Mouse (Mus musculus): Measurements from ENCODE around the gene Atf3. TPM values are rescaled to one million over a fixed set of nuclear protein-coding genes. Genes with fewer than 3 reads are reported as not detected.
A peak's percentile ranks its signal among the peaks of the same experiment; 100 is the strongest.

Atf3 gene
- polyA plus RNA-seq, 1 experiment from 2014 or later: 1.4 TPM

GRCm38 (mm10) chr1:191180397-191180796 is 37.4 kb downstream of the Atf3 start:
- Histone ChIP-seq H3K36me3 (replicated peaks; ENCODE audit: control insufficient read depth, insufficient read depth) (no peaks in the 10 kb centered on the region), H3K9me3 (ENCODE audit: control insufficient read depth, low read length) (no peaks in the 10 kb centered on the region), H3K4me1 (replicated peaks; ENCODE audit: control insufficient read depth, insufficient read depth, low read length) (peaks cover 24% of the 10 kb centered on the region), H3K4me3 (replicated peaks; ENCODE audit: low read length) (no peak overlapping the region), H3K27me3 (ENCODE audit: control insufficient read depth, insufficient read depth, low read length) (peaks cover 62% of the 10 kb centered on the region), H3K4me2 (replicated peaks) (no peak overlapping the region), H3K27ac (no peak overlapping the region), H3K9ac (no peak overlapping the region)
- WGBS: 73% methylated on average over 4 of the region's 4 CpGs
- DNase-seq (ENCODE audit: low spot score): no peak
- no peak for ATAC-seq (ENCODE audit: low FRiP score)

GRCm38 (mm10) chr1:191179846-191180245 is 38.0 kb downstream of the Atf3 start:
- no peak for ATAC-seq (ENCODE audit: low FRiP score)
- Histone ChIP-seq H3K4me2 (replicated peaks) (no peak overlapping the region), H3K4me3 (replicated peaks; ENCODE audit: low read length) (no peak overlapping the region), H3K4me1 (replicated peaks; ENCODE audit: control insufficient read depth, insufficient read depth, low read length) (peaks cover 18% of the 10 kb centered on the region), H3K9ac (no peak overlapping the region), H3K9me3 (ENCODE audit: control insufficient read depth, low read length) (no peaks in the 10 kb centered on the region), H3K27ac (no peak overlapping the region), H3K36me3 (replicated peaks; ENCODE audit: control insufficient read depth, insufficient read depth) (no peaks in the 10 kb centered on the region), H3K27me3 (ENCODE audit: control insufficient read depth, insufficient read depth, low read length) (peaks cover 57% of the 10 kb centered on the region)
- 69% methylated on average over 2 of the region's 2 CpGs for WGBS
- no peak for DNase-seq (ENCODE audit: low spot score)

- H3K4me2 ChIP-seq (replicated peaks): no peak overlapping the region
- 46% methylated on average over 15 of the region's 15 CpGs for WGBS
- H3K27ac ChIP-seq: no peak overlapping the region
- ATAC-seq (ENCODE audit: low FRiP score) (no peak), DNase-seq (ENCODE audit: low spot score) (no peak)
- no peaks in the 10 kb centered on the region for H3K9me3 ChIP-seq (ENCODE audit: control insufficient read depth, low read length)
- peaks cover 7% of the 10 kb centered on the region; the same call in 1 of the 2 replicates for H3K4me1 ChIP-seq (replicated peaks; ENCODE audit: control insufficient read depth, insufficient read depth, low read length)
- H3K4me3 ChIP-seq (replicated peaks; ENCODE audit: low read length): no peak overlapping the region
- H3K27me3 ChIP-seq (ENCODE audit: control insufficient read depth, insufficient read depth, low read length): peaks cover 45% of the 10 kb centered on the region
- no peak overlapping the region for H3K9ac ChIP-seq
- no peaks in the 10 kb centered on the region for H3K36me3 ChIP-seq (replicated peaks; ENCODE audit: control insufficient read depth, insufficient read depth)
Measured at GRCm38 (mm10) chr1:191178511-191179188, 39.2 kb downstream of the Atf3 start.

- Histone ChIP-seq H3K9ac (no peak overlapping the region), H3K27me3 (ENCODE audit: control insufficient read depth, insufficient read depth, low read length) (peaks cover 28% of the 10 kb centered on the region)
- WGBS: 80% methylated on average over 7 of the region's 7 CpGs
Measured at GRCm38 (mm10) chr1:191176887-191177286, 41.0 kb downstream of the Atf3 start.

GRCm38 (mm10) chr1:191172487-191172886 is 45.4 kb downstream of the Atf3 start:
- Histone ChIP-seq H3K9me3 (ENCODE audit: control insufficient read depth, low read length) (no peaks in the 10 kb centered on the region), H3K36me3 (replicated peaks; ENCODE audit: control insufficient read depth, insufficient read depth) (no peaks in the 10 kb centered on the region), H3K27me3 (ENCODE audit: control insufficient read depth, insufficient read depth, low read length) (no peaks in the 10 kb centered on the region), H3K4me1 (replicated peaks; ENCODE audit: control insufficient read depth, insufficient read depth, low read length) (no peaks in the 10 kb centered on the region), H3K9ac (no peak overlapping the region), H3K4me2 (replicated peaks) (no peak overlapping the region), H3K4me3 (replicated peaks; ENCODE audit: low read length) (no peak overlapping the region), H3K27ac (no peak overlapping the region)
- ATAC-seq (ENCODE audit: low FRiP score): no peak
- 20% methylated on average over 6 of the region's 6 CpGs for WGBS
- peak; percentile 69 for DNase-seq (ENCODE audit: low spot score)

More at GRCm38 (mm10) chr1:191176887-191177286, 41.0 kb downstream of the Atf3 start:
- Histone ChIP-seq H3K4me3 (replicated peaks; ENCODE audit: low read length) (no peak overlapping the region), H3K36me3 (replicated peaks; ENCODE audit: control insufficient read depth, insufficient read depth) (no peaks in the 10 kb centered on the region), H3K9me3 (ENCODE audit: control insufficient read depth, low read length) (no peaks in the 10 kb centered on the region), H3K27ac (no peak overlapping the region), H3K4me1 (replicated peaks; ENCODE audit: control insufficient read depth, insufficient read depth, low read length) (peaks cover 4% of the 10 kb centered on the region; the same call in 1 of the 2 replicates), H3K4me2 (replicated peaks) (no peak overlapping the region)
- ATAC-seq (ENCODE audit: low FRiP score) (no peak), DNase-seq (ENCODE audit: low spot score) (no peak)

GRCm38 (mm10) chr1:191170444-191170843 is 47.4 kb downstream of the Atf3 start:
- ATAC-seq (ENCODE audit: low FRiP score) (no peak), DNase-seq (ENCODE audit: low spot score) (no peak)
- Histone ChIP-seq H3K36me3 (replicated peaks; ENCODE audit: control insufficient read depth, insufficient read depth) (no peaks in the 10 kb centered on the region), H3K9ac (no peak overlapping the region), H3K4me1 (replicated peaks; ENCODE audit: control insufficient read depth, insufficient read depth, low read length) (0 out of 2 replicates have a peak, but pooled peaks cover 4% of the 10 kb centered on the region), H3K4me3 (replicated peaks; ENCODE audit: low read length) (no peak overlapping the region), H3K27me3 (ENCODE audit: control insufficient read depth, insufficient read depth, low read length) (no peaks in the 10 kb centered on the region), H3K27ac (no peak overlapping the region), H3K9me3 (ENCODE audit: control insufficient read depth, low read length) (no peaks in the 10 kb centered on the region), H3K4me2 (replicated peaks) (no peak overlapping the region)
- WGBS: 84% methylated on average over 2 of the region's 2 CpGs

- Histone ChIP-seq H3K4me3 (replicated peaks; ENCODE audit: low read length) (no peak overlapping the region), H3K27ac (no peak overlapping the region), H3K4me2 (replicated peaks) (no peak overlapping the region), H3K4me1 (replicated peaks; ENCODE audit: control insufficient read depth, insufficient read depth, low read length) (0 out of 2 replicates have a peak, but pooled peaks cover 4% of the 10 kb centered on the region), H3K9ac (no peak overlapping the region), H3K27me3 (ENCODE audit: control insufficient read depth, insufficient read depth, low read length) (no peaks in the 10 kb centered on the region), H3K36me3 (replicated peaks; ENCODE audit: control insufficient read depth, insufficient read depth) (no peaks in the 10 kb centered on the region), H3K9me3 (ENCODE audit: control insufficient read depth, low read length) (no peaks in the 10 kb centered on the region)
- no peak for ATAC-seq (ENCODE audit: low FRiP score)
- 72% methylated on average over 4 of the region's 4 CpGs for WGBS
- no peak for DNase-seq (ENCODE audit: low spot score)
Measured at GRCm38 (mm10) chr1:191166189-191166588, 51.6 kb downstream of the Atf3 start.

GRCm38 (mm10) chr1:191164717-191165116 is 53.1 kb downstream of the Atf3 start, which contains the start of gene Fam71a:
Fam71a (minus strand) TSS chr1:191164817.
- Histone ChIP-seq H3K4me1 (replicated peaks; ENCODE audit: control insufficient read depth, insufficient read depth, low read length) (0 out of 2 replicates have a peak, but pooled peaks cover 4% of the 10 kb centered on the region), H3K4me3 (replicated peaks; ENCODE audit: low read length) (no peak within 1 kb of the TSS), H3K4me2 (replicated peaks) (no peak within 1 kb of the TSS), H3K36me3 (replicated peaks; ENCODE audit: control insufficient read depth, insufficient read depth) (no peaks in the 10 kb centered on the region), H3K27ac (no peak within 1 kb of the TSS), H3K9ac (no peak within 1 kb of the TSS), H3K9me3 (ENCODE audit: control insufficient read depth, low read length) (no peaks in the 10 kb centered on the region), H3K27me3 (ENCODE audit: control insufficient read depth, insufficient read depth, low read length) (no peaks in the 10 kb centered on the region)
- ATAC-seq (ENCODE audit: low FRiP score) (no peak), DNase-seq (ENCODE audit: low spot score) (no peak)
- WGBS: 85% methylated on average over 3 of the region's 3 CpGs

- Histone ChIP-seq H3K27me3 (ENCODE audit: control insufficient read depth, insufficient read depth, low read length) (no peaks in the 10 kb centered on the region), H3K4me2 (replicated peaks) (no peak overlapping the region), H3K27ac (no peak overlapping the region), H3K9ac (no peak overlapping the region), H3K36me3 (replicated peaks; ENCODE audit: control insufficient read depth, insufficient read depth) (no peaks in the 10 kb centered on the region), H3K4me3 (replicated peaks; ENCODE audit: low read length) (no peak overlapping the region), H3K4me1 (replicated peaks; ENCODE audit: control insufficient read depth, insufficient read depth, low read length) (no peaks in the 10 kb centered on the region), H3K9me3 (ENCODE audit: control insufficient read depth, low read length) (0 out of 2 replicates have a peak, but pooled peaks cover 11% of the 10 kb centered on the region)
- no peak for DNase-seq (ENCODE audit: low spot score)
- WGBS: 64% methylated on average over 3 of the region's 3 CpGs
- ATAC-seq (ENCODE audit: low FRiP score): no peak
Measured at GRCm38 (mm10) chr1:191154314-191154713, 63.5 kb downstream of the Atf3 start.
